Mouse (Mus musculus): ENCODE measurements around the gene Abca4. TPM values are rescaled to one million over a fixed set of nuclear protein-coding genes. Genes with fewer than 3 reads are reported as not detected.

Abca4 gene
- polyA plus RNA-seq, 1 experiment = 5.1 TPM

- Histone ChIP-seq H3K4me3 (replicated peaks; ENCODE audit: extremely low read depth, low read depth, low read length) (no peak overlapping the region), H3K4me1 (ENCODE audit: control insufficient read depth, insufficient read depth, low read length) (no peaks in the 10 kb centered on the region)
- WGBS = 55% methylated on average over 3 of the region's 3 CpGs
- TF ChIP-seq POLR2A (IDR thresholded peaks at IDR 0.05; ENCODE audit: borderline replicate concordance, extremely low read depth, low read depth, low read length) (no peak), CTCF (IDR thresholded peaks at IDR 0.05; ENCODE audit: insufficient read depth, low read length) (no peak)
- no peak for DNase-seq
Measured at GRCm38 (mm10) chr3:122022355-122022754, 21.9 kb upstream of the Abca4 start.

- 33% methylated on average over 5 of the region's 5 CpGs for WGBS
- H3K4me1 ChIP-seq (ENCODE audit: control insufficient read depth, insufficient read depth, low read length) = no peaks in the 10 kb centered on the region
- no peak for DNase-seq
- TF ChIP-seq CTCF (IDR thresholded peaks at IDR 0.05; ENCODE audit: insufficient read depth, low read length) (no peak), POLR2A (IDR thresholded peaks at IDR 0.05; ENCODE audit: borderline replicate concordance, extremely low read depth, low read depth, low read length) (no peak)
- H3K4me3 ChIP-seq (replicated peaks; ENCODE audit: extremely low read depth, low read depth, low read length) = no peak overlapping the region
Measured at GRCm38 (mm10) chr3:122026676-122027075, 17.6 kb upstream of the Abca4 start.

- no peaks in the 10 kb centered on the region for H3K4me1 ChIP-seq (ENCODE audit: control insufficient read depth, insufficient read depth, low read length)
- TF ChIP-seq CTCF (IDR thresholded peaks at IDR 0.05; ENCODE audit: insufficient read depth, low read length) = no peak
- TF ChIP-seq POLR2A (IDR thresholded peaks at IDR 0.05; ENCODE audit: borderline replicate concordance, extremely low read depth, low read depth, low read length) = no peak
- H3K4me3 ChIP-seq (replicated peaks; ENCODE audit: extremely low read depth, low read depth, low read length) = no peak overlapping the region
- no peak for DNase-seq
- 85% methylated on average over 8 of the region's 8 CpGs for WGBS
Measured at GRCm38 (mm10) chr3:122027776-122028175, 16.5 kb upstream of the Abca4 start.

GRCm38 (mm10) chr3:122033248-122033837 lies 10.9 kb upstream of the Abca4 start:
- TF ChIP-seq CTCF (IDR thresholded peaks at IDR 0.05; ENCODE audit: insufficient read depth, low read length) (no peak), POLR2A (IDR thresholded peaks at IDR 0.05; ENCODE audit: borderline replicate concordance, extremely low read depth, low read depth, low read length) (no peak)
- 39% methylated on average over 9 of the region's 9 CpGs for WGBS
- H3K4me3 ChIP-seq (replicated peaks; ENCODE audit: extremely low read depth, low read depth, low read length) = no peak overlapping the region
- H3K4me1 ChIP-seq (ENCODE audit: control insufficient read depth, insufficient read depth, low read length) = peaks cover 2% of the 10 kb centered on the region; the same call in 1 of the 2 replicates
- no peak for DNase-seq

- Histone ChIP-seq H3K4me3 (replicated peaks; ENCODE audit: extremely low read depth, low read depth, low read length) (no peak overlapping the region), H3K4me1 (ENCODE audit: control insufficient read depth, insufficient read depth, low read length) (peaks cover 2% of the 10 kb centered on the region; the same call in 1 of the 2 replicates)
- 58% methylated on average over 5 of the region's 5 CpGs for WGBS
- DNase-seq = no peak
- no peak for TF ChIP-seq CTCF (IDR thresholded peaks at IDR 0.05; ENCODE audit: insufficient read depth, low read length)
- no peak for TF ChIP-seq POLR2A (IDR thresholded peaks at IDR 0.05; ENCODE audit: borderline replicate concordance, extremely low read depth, low read depth, low read length)
Measured at GRCm38 (mm10) chr3:122034240-122034639, 10.0 kb upstream of the Abca4 start.

GRCm38 (mm10) chr3:122035092-122035491 lies 9.2 kb upstream of the Abca4 start:
- TF ChIP-seq POLR2A (IDR thresholded peaks at IDR 0.05; ENCODE audit: borderline replicate concordance, extremely low read depth, low read depth, low read length) (no peak), CTCF (IDR thresholded peaks at IDR 0.05; ENCODE audit: insufficient read depth, low read length) (no peak)
- WGBS = 71% methylated on average over 3 of the region's 3 CpGs
- H3K4me1 ChIP-seq (ENCODE audit: control insufficient read depth, insufficient read depth, low read length) = peaks cover 2% of the 10 kb centered on the region; the same call in 1 of the 2 replicates
- no peak overlapping the region for H3K4me3 ChIP-seq (replicated peaks; ENCODE audit: extremely low read depth, low read depth, low read length)
- no peak for DNase-seq

- WGBS = 86% methylated on average over 6 of the region's 6 CpGs
- DNase-seq = no peak
- TF ChIP-seq POLR2A (IDR thresholded peaks at IDR 0.05; ENCODE audit: borderline replicate concordance, extremely low read depth, low read depth, low read length) = no peak
- Histone ChIP-seq H3K4me1 (ENCODE audit: control insufficient read depth, insufficient read depth, low read length) (no peaks in the 10 kb centered on the region; the same call in 1 of the 2 replicates), H3K4me3 (replicated peaks; ENCODE audit: extremely low read depth, low read depth, low read length) (no peak overlapping the region)
Measured at GRCm38 (mm10) chr3:122040522-122040921, 3.7 kb upstream of the Abca4 start.

GRCm38 (mm10) chr3:122043102-122043501 lies 1.1 kb upstream of the Abca4 start:
- TF ChIP-seq POLR2A (IDR thresholded peaks at IDR 0.05; ENCODE audit: borderline replicate concordance, extremely low read depth, low read depth, low read length) (no peak), CTCF (IDR thresholded peaks at IDR 0.05; ENCODE audit: insufficient read depth, low read length) (no peak)
- no peak overlapping the region for H3K4me3 ChIP-seq (replicated peaks; ENCODE audit: extremely low read depth, low read depth, low read length)
- 20% methylated on average over 8 of the region's 8 CpGs for WGBS
- peaks cover 9% of the 10 kb centered on the region for H3K4me1 ChIP-seq (ENCODE audit: control insufficient read depth, insufficient read depth, low read length)
- no peak for DNase-seq

GRCm38 (mm10) chr3:122046187-122046620 lies 2.0 kb downstream of the Abca4 start:
- peaks cover 17% of the 10 kb centered on the region for H3K4me1 ChIP-seq (ENCODE audit: control insufficient read depth, insufficient read depth, low read length)
- 45% methylated on average over 10 of the region's 10 CpGs for WGBS
- TF ChIP-seq CTCF (IDR thresholded peaks at IDR 0.05; ENCODE audit: insufficient read depth, low read length) (no peak), POLR2A (IDR thresholded peaks at IDR 0.05; ENCODE audit: borderline replicate concordance, extremely low read depth, low read depth, low read length) (no peak)
- H3K4me3 ChIP-seq (replicated peaks; ENCODE audit: extremely low read depth, low read depth, low read length) = no peak overlapping the region
- no peak for DNase-seq

- 38% methylated on average over 7 of the region's 7 CpGs for WGBS
- no peak for TF ChIP-seq CTCF (IDR thresholded peaks at IDR 0.05; ENCODE audit: insufficient read depth, low read length)
- no peak for TF ChIP-seq POLR2A (IDR thresholded peaks at IDR 0.05; ENCODE audit: borderline replicate concordance, extremely low read depth, low read depth, low read length)
- Histone ChIP-seq H3K4me1 (ENCODE audit: control insufficient read depth, insufficient read depth, low read length) (peaks cover 17% of the 10 kb centered on the region), H3K4me3 (replicated peaks; ENCODE audit: extremely low read depth, low read depth, low read length) (no peak overlapping the region)
- DNase-seq = peak; percentile 38
Measured at GRCm38 (mm10) chr3:122047402-122047801, 3.2 kb downstream of the Abca4 start.
